23 mouse cellular contexts compared by ENCODE assay signal in the genomic region with DNA sequence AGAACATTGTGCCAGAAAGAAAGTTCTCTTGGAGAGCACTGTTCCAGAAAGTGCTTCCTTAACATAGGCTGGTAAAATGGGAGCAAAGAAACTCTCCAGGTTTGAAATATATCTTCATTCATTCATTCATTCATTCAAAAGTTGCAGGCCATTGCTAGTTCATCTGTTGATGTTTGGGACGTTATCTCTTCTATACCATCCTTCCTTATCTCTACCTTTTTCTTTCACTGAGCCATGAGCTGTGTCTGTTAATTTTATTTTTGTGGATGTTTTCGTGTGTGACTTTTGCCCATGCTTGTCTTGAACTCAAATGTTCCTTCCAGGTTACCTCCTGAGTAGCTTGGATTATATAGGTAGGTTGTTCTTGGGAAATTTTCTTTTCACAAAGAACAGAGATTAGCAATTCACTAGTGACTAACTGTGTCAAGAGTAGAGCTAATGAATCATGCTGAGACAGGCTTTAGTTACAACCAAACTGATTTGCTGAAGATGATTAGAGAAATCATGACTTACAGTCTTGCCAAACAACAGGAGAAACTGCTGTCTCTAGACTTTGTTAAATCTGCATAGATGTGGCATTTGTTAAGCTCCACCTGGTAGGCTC. TPM values are rescaled to one million over a fixed set of nuclear protein-coding genes. Genes with fewer than 3 reads are reported as not detected.
DNase-seq lines count a peak whose midpoint lies in the region; ATAC-seq and TF ChIP-seq lines count a peak whose summit lies in the region.
"Had no signal": no experiment of that assay in that cellular context is flagged by ENCODE, and none has a peak within 500 bp of the region (broad histone marks: within the 10 kb centered on the region; RNA-seq: fewer than 3 reads in every experiment).

No protein-coding gene starts in this region.

- no peak; the same call in 1 of the 2 replicates for ATAC-seq in liver, embryonic 13.5 days (ENCODE audit: low read depth)
- no peak for ATAC-seq in liver, embryonic 11.5 days (replicated peaks; ENCODE audit: low FRiP score)
- ATAC-seq in liver, embryonic 16.5 days (ENCODE audit: low read depth), result no peak
- no peak for ATAC-seq in midbrain, embryonic 13.5 days
- ATAC-seq: forebrain, embryonic 16.5 days; hindbrain, postnatal 0 days had no signal

- peak overlapping the region; percentile 19; the same call in 1 of the 2 replicates for H3K4me2 ChIP-seq in liver, embryonic 13.5 days
- H3K4me2 ChIP-seq in liver, embryonic 11.5 days, result no peak overlapping the region
- H3K4me2 ChIP-seq in liver, embryonic 16.5 days (ENCODE audit: low read depth, low read length), result peak overlapping the region; percentile 2; the same call in 1 of the 2 replicates
- H3K4me2 ChIP-seq in midbrain, embryonic 13.5 days (replicated peaks), result no peak overlapping the region
- H3K4me2 ChIP-seq: embryonic facial prominence, embryonic 12.5 days; forebrain, embryonic 12.5 days; heart, embryonic 11.5 days; heart, embryonic 15.5 days; hindbrain, embryonic 13.5 days had no signal

- TF ChIP-seq POLR2A in bone marrow macrophage, adult 2 months (IDR thresholded peaks at IDR 0.05; ENCODE audit: borderline replicate concordance, low read depth, low read length), result no peak

- no peak for TF ChIP-seq CTCF in bone marrow macrophage, adult 2 months (IDR thresholded peaks at IDR 0.05; ENCODE audit: low read depth, low read length)

- no peak overlapping the region for H3K4me3 ChIP-seq in liver, embryonic 13.5 days (replicated peaks)
- no peak overlapping the region for H3K4me3 ChIP-seq in liver, embryonic 11.5 days (ENCODE audit: low read depth, low read length)
- H3K4me3 ChIP-seq in bone marrow macrophage, adult 2 months (ENCODE audit: insufficient read depth, low read length), result no peak overlapping the region
- H3K4me3 ChIP-seq in liver, embryonic 16.5 days (ENCODE audit: low read depth, low read length), result no peak overlapping the region
- H3K4me3 ChIP-seq in midbrain, embryonic 13.5 days (replicated peaks), result no peak overlapping the region
- H3K4me3 ChIP-seq: embryonic facial prominence, embryonic 12.5 days; forebrain, embryonic 12.5 days; heart, embryonic 15.5 days; hindbrain, embryonic 13.5 days had no signal

- 19% methylated on average over 2 of the region's 2 CpGs for WGBS in liver, embryonic 13.5 days (ENCODE audit: insufficient replicate concordance)
- 56% methylated on average over 2 of the region's 2 CpGs for WGBS in liver, embryonic 11.5 days
- WGBS in liver, embryonic 16.5 days (ENCODE audit: insufficient replicate concordance), result 33% methylated on average over 2 of the region's 2 CpGs
- 93% methylated on average over 2 of the region's 2 CpGs for WGBS in midbrain, embryonic 13.5 days

- H3K9ac ChIP-seq in liver, embryonic 13.5 days, result peak overlapping the region; percentile 31; the same call in 1 of the 2 replicates
- H3K9ac ChIP-seq in liver, embryonic 11.5 days (ENCODE audit: low read depth, low read length), result no peak overlapping the region
- H3K9ac ChIP-seq in liver, embryonic 16.5 days (ENCODE audit: low read depth, low read length), result no peak overlapping the region
- no peak overlapping the region for H3K9ac ChIP-seq in midbrain, embryonic 13.5 days (replicated peaks)
- H3K9ac ChIP-seq: embryonic facial prominence, embryonic 12.5 days; forebrain, embryonic 12.5 days; heart, embryonic 15.5 days; hindbrain, embryonic 13.5 days had no signal

- H3K27me3 ChIP-seq in liver, embryonic 13.5 days, result no peaks in the 10 kb centered on the region
- no peaks in the 10 kb centered on the region for H3K27me3 ChIP-seq in liver, embryonic 11.5 days (replicated peaks; ENCODE audit: control insufficient read depth, insufficient read depth, low read length)
- H3K27me3 ChIP-seq in liver, embryonic 16.5 days (ENCODE audit: control insufficient read depth, insufficient read depth, low read depth, low read length), result no peaks in the 10 kb centered on the region
- H3K27me3 ChIP-seq in midbrain, embryonic 13.5 days, result no peaks in the 10 kb centered on the region
- H3K27me3 ChIP-seq: CH12.LX; embryonic facial prominence, embryonic 12.5 days; forebrain, embryonic 12.5 days; heart, embryonic 15.5 days; hindbrain, embryonic 13.5 days had no signal

- H3K27ac ChIP-seq in liver, embryonic 13.5 days, result peak overlapping the region; percentile 60
- no peak overlapping the region for H3K27ac ChIP-seq in liver, embryonic 11.5 days (ENCODE audit: low read depth, low read length)
- peak overlapping the region; percentile 63 for H3K27ac ChIP-seq in bone marrow macrophage, adult 2 months (ENCODE audit: insufficient read depth, low read depth, low read length)
- peak overlapping the region; percentile 34 for H3K27ac ChIP-seq in liver, embryonic 16.5 days (ENCODE audit: low read length)
- no peak overlapping the region for H3K27ac ChIP-seq in midbrain, embryonic 13.5 days
- H3K27ac ChIP-seq: embryonic facial prominence, embryonic 12.5 days; forebrain, embryonic 12.5 days; heart, embryonic 15.5 days; hindbrain, embryonic 13.5 days; hindbrain, postnatal 0 days had no signal

- H3K4me1 ChIP-seq in liver, embryonic 13.5 days (replicated peaks), result peaks cover 59% of the 10 kb centered on the region
- peaks cover 23% of the 10 kb centered on the region for H3K4me1 ChIP-seq in liver, embryonic 11.5 days (replicated peaks; ENCODE audit: control insufficient read depth, insufficient read depth, low read length)
- H3K4me1 ChIP-seq in bone marrow macrophage, adult 2 months (ENCODE audit: control insufficient read depth, insufficient read depth, low read length), result peaks cover 45% of the 10 kb centered on the region
- peaks cover 45% of the 10 kb centered on the region for H3K4me1 ChIP-seq in liver, embryonic 16.5 days (ENCODE audit: control insufficient read depth, low read depth, low read length)
- H3K4me1 ChIP-seq in midbrain, embryonic 13.5 days (replicated peaks), result peaks cover 16% of the 10 kb centered on the region

- H3K9me3 ChIP-seq in liver, embryonic 13.5 days (replicated peaks), result no peaks in the 10 kb centered on the region
- no peaks in the 10 kb centered on the region for H3K9me3 ChIP-seq in liver, embryonic 11.5 days (ENCODE audit: control insufficient read depth, low read length)
- no peaks in the 10 kb centered on the region for H3K9me3 ChIP-seq in liver, embryonic 16.5 days (replicated peaks; ENCODE audit: control insufficient read depth, low read length)
- no peaks in the 10 kb centered on the region for H3K9me3 ChIP-seq in midbrain, embryonic 13.5 days
- H3K9me3 ChIP-seq: embryonic facial prominence, embryonic 12.5 days; forebrain, embryonic 12.5 days; heart, embryonic 15.5 days had no signal

- no peak for DNase-seq in liver, embryonic 13.5 days
- DNase-seq in liver, embryonic 11.5 days (ENCODE audit: low spot score), result no peak
- no peak for DNase-seq in urinary bladder, postnatal 36 days (ENCODE audit: low spot score in 2 of 2)
- no peak for DNase-seq in cerebellum, postnatal 36 days
- DNase-seq: adrenal gland, adult 8-10 months; adrenal gland, postnatal 36 days; cerebellum, adult 11 months; cerebellum, adult 8-10 months; cerebellum, postnatal 14 days; gastrocnemius, postnatal 25 days; heart, adult 11 months; heart, postnatal 14 days had no signal

- peaks cover 16% of the 10 kb centered on the region for H3K36me3 ChIP-seq in liver, embryonic 13.5 days
- H3K36me3 ChIP-seq in liver, embryonic 11.5 days (ENCODE audit: control insufficient read depth, insufficient read depth, low read length), result no peaks in the 10 kb centered on the region
- peaks cover under 1% of the 10 kb centered on the region; the same call in 1 of the 2 replicates for H3K36me3 ChIP-seq in liver, embryonic 16.5 days (ENCODE audit: control insufficient read depth, insufficient read depth)
- H3K36me3 ChIP-seq in midbrain, embryonic 13.5 days, result 0 out of 2 replicates have a peak, but pooled peaks cover 6% of the 10 kb centered on the region
- H3K36me3 ChIP-seq: embryonic facial prominence, embryonic 12.5 days; heart, embryonic 15.5 days had no signal

RNA-seq across cellular contexts. Expression of gene Ankfy1, which starts 6.7 kb away (rescaled TPM):
- polyA plus RNA-seq in liver, embryonic 13.5 days (2015; fragmentation: Nextera tagmentation; extraction: Ambion mirVana), result 9.2 and 11.8 TPM in 2 replicates
- 25.4 and 26.1 TPM in 2 replicates for polyA plus RNA-seq in liver, embryonic 11.5 days (2014; fragmentation: Nextera tagmentation; extraction: Ambion mirVana)
- 71.9 and 78.6 TPM in 2 replicates for polyA plus RNA-seq in bone marrow macrophage, adult 2 months (2012; ENCODE audit: insufficient read depth, insufficient read length, missing spikeins)
- polyA plus RNA-seq in liver, embryonic 16.5 days (2015; fragmentation: Nextera tagmentation; extraction: Ambion mirVana), result 11.1 and 11.3 TPM in 2 replicates
- polyA plus RNA-seq in midbrain, embryonic 13.5 days (2015; fragmentation: Nextera tagmentation; extraction: Ambion mirVana), result 25.6 and 26.2 TPM in 2 replicates

Comparison
In these comparisons a context has a peak if more than half of its experiments do, and no peak if none do; other contexts are left out.
1. H3K27ac ChIP-seq: peak in liver, embryonic 13.5 days (single experiment), bone marrow macrophage, adult 2 months (single experiment) and liver, embryonic 16.5 days (single experiment); none in liver, embryonic 11.5 days (single experiment) and midbrain, embryonic 13.5 days (single experiment).
2. H3K4me2 ChIP-seq: peak in liver, embryonic 13.5 days (single experiment) and liver, embryonic 16.5 days (single experiment); none in liver, embryonic 11.5 days (single experiment) and midbrain, embryonic 13.5 days (single experiment).